7 mouse cellular contexts compared by ENCODE assay signal in genomic region chr19:4148491-4148806, GRCm38 (mm10). TPM values are rescaled to one million over a fixed set of nuclear protein-coding genes. Genes with fewer than 3 reads are reported as not detected.
DNase-seq lines count a peak whose midpoint lies in the region; ATAC-seq lines count a peak whose summit lies in the region.

Gene Coro1b, plus strand, starts transcription at chr19:4148619.

- H3K27me3 ChIP-seq in intestine, embryonic 15.5 days (replicated peaks): no peaks in the 10 kb centered on the region
- no peaks in the 10 kb centered on the region for H3K27me3 ChIP-seq in midbrain, embryonic 10.5 days (ENCODE audit: low read depth, poor library complexity, severe bottlenecking)

- peak within 1 kb of the TSS; percentile 91 for H3K9ac ChIP-seq in intestine, embryonic 15.5 days

- intact Hi-C loops in gastrocnemius, postnatal 36 days (cut with DNase I): no loop called here
- intact Hi-C loops in left cerebral cortex, postnatal 25 days (cut with DNase I): no loop called here

- H3K9me3 ChIP-seq in intestine, embryonic 15.5 days: no peaks in the 10 kb centered on the region
- H3K9me3 ChIP-seq in midbrain, embryonic 10.5 days (replicated peaks): peaks cover 6% of the 10 kb centered on the region; the same call in 1 of the 2 replicates

- H3K27ac ChIP-seq in intestine, embryonic 15.5 days: peak within 1 kb of the TSS; percentile 72
- peak within 1 kb of the TSS; percentile 87 for H3K27ac ChIP-seq in midbrain, embryonic 10.5 days (replicated peaks)

- ATAC-seq in intestine, embryonic 15.5 days: peak; percentile 96

- H3K4me3 ChIP-seq in intestine, embryonic 15.5 days (replicated peaks): peak within 1 kb of the TSS; percentile 91
- peak within 1 kb of the TSS; percentile 84 for H3K4me3 ChIP-seq in midbrain, embryonic 10.5 days

- DNase-seq in adrenal gland, adult 18-20 months (ENCODE audit: low spot score in 2 of 2): peak; percentile 98
- peak; percentile 96 for DNase-seq in embryo, embryonic 11 days
- peak; percentile 97 to 98 for DNase-seq in gastrocnemius, postnatal 36 days
- DNase-seq in left cerebral cortex, postnatal 25 days (ENCODE audit: low spot score in 2 of 2): peak; percentile 92 to 96
- DNase-seq in midbrain, embryonic 10.5 days (ENCODE audit: low spot score): peak; percentile 95
- DNase-seq in right cerebral cortex, postnatal 4 days: peak; percentile 96

- WGBS in intestine, embryonic 15.5 days: under 1% methylated on average over 31 of the region's 33 CpGs
- WGBS in midbrain, embryonic 10.5 days: under 1% methylated on average over 33 of the region's 33 CpGs

- H3K36me3 ChIP-seq in intestine, embryonic 15.5 days: peaks cover 9% of the 10 kb centered on the region
- H3K36me3 ChIP-seq in midbrain, embryonic 10.5 days: peaks cover 37% of the 10 kb centered on the region

- H3K4me2 ChIP-seq in intestine, embryonic 15.5 days (replicated peaks): peak within 1 kb of the TSS; percentile 82

- H3K4me1 ChIP-seq in intestine, embryonic 15.5 days (replicated peaks): peaks cover 18% of the 10 kb centered on the region
- H3K4me1 ChIP-seq in midbrain, embryonic 10.5 days: peaks cover 31% of the 10 kb centered on the region

RNA-seq across cellular contexts. Expression of gene Coro1b, which starts in this region (rescaled TPM):
- total RNA-seq in adrenal gland, adult 18-20 months (2021): 100 to 1,000 TPM; 145 to 150 TPM
- total RNA-seq in gastrocnemius, postnatal 36 days (2021): 10 to 100 TPM; 13.9 to 15.3 TPM
- polyA plus RNA-seq in intestine, embryonic 15.5 days (2015; fragmentation: Nextera tagmentation; extraction: Ambion mirVana): 207 and 214 TPM in 2 replicates
- 10 to 100 TPM; 75.6 to 82.8 TPM for total RNA-seq in left cerebral cortex, postnatal 25 days (2021)
- polyA plus RNA-seq in midbrain, embryonic 10.5 days (2016; fragmentation: Nextera tagmentation; extraction: Ambion mirVana): 133 and 138 TPM in 2 replicates

Comparison
In these comparisons a context has a peak if more than half of its experiments do, and no peak if none do; other contexts are left out.
1. Peak in every context shown above with its lines: DNase-seq, ATAC-seq, H3K4me3 ChIP-seq and H3K27ac ChIP-seq.
2. RNA of gene Coro1b (total RNA-seq): 145 to 150 TPM in adrenal gland, adult 18-20 months and 75.6 to 82.8 TPM in left cerebral cortex, postnatal 25 days; 13.9 to 15.3 TPM in gastrocnemius, postnatal 36 days; every median in the first group is over 4 times any median in the second.